In genomic region chr7:144316797-144317196, GRCm38 (mm10) we compare ENCODE assay signal across 10 mouse cellular contexts.
DNase-seq lines count a peak whose midpoint lies in the region; ATAC-seq lines count a peak whose summit lies in the region.
"Had no signal": no experiment of that assay in that cellular context is flagged by ENCODE, and none has a peak within 500 bp of the region (broad histone marks: within the 10 kb centered on the region; RNA-seq: fewer than 3 reads in every experiment).

No protein-coding gene starts in this region.

- H3K36me3 ChIP-seq in forebrain, embryonic 11.5 days (ENCODE audit: control insufficient read depth, insufficient read depth, low read length) = no peaks in the 10 kb centered on the region
- no peaks in the 10 kb centered on the region for H3K36me3 ChIP-seq in hindbrain, embryonic 15.5 days
- no peaks in the 10 kb centered on the region for H3K36me3 ChIP-seq in midbrain, embryonic 10.5 days
- H3K36me3 ChIP-seq: limb, embryonic 12.5 days had no signal

- H3K4me3 ChIP-seq in forebrain, embryonic 11.5 days (ENCODE audit: low read depth, low read length) = no peak overlapping the region
- H3K4me3 ChIP-seq in hindbrain, embryonic 15.5 days = no peak overlapping the region
- H3K4me3 ChIP-seq in midbrain, embryonic 10.5 days = no peak overlapping the region
- H3K4me3 ChIP-seq: limb, embryonic 12.5 days had no signal

- peak; percentile 51; the same call in 1 of the 2 replicates for ATAC-seq in forebrain, embryonic 11.5 days (replicated peaks; ENCODE audit: low FRiP score)
- ATAC-seq in hindbrain, embryonic 15.5 days (ENCODE audit: low FRiP score, low read depth) = peak; percentile 51
- ATAC-seq in cerebellum, adult (ENCODE audit: insufficient number of reproducible peaks, low FRiP score, low TSS enrichment) = no peak

- H3K27me3 ChIP-seq in forebrain, embryonic 11.5 days (ENCODE audit: control insufficient read depth, insufficient read depth, low read length) = no peaks in the 10 kb centered on the region
- H3K27me3 ChIP-seq in hindbrain, embryonic 15.5 days = no peaks in the 10 kb centered on the region
- no peaks in the 10 kb centered on the region for H3K27me3 ChIP-seq in midbrain, embryonic 10.5 days (ENCODE audit: low read depth, poor library complexity, severe bottlenecking)
- H3K27me3 ChIP-seq: limb, embryonic 12.5 days had no signal

- peak; percentile 66 for DNase-seq in forebrain, embryonic 11.5 days (ENCODE audit: low spot score)
- peak; percentile 44 for DNase-seq in midbrain, embryonic 10.5 days (ENCODE audit: low spot score)
- peak; percentile 82 for DNase-seq in right cerebral cortex, postnatal 25 days
- no peak for DNase-seq in adrenal gland, adult 8-10 months
- no peak for DNase-seq in heart, adult 9 months (ENCODE audit: low spot score in 2 of 2)
- DNase-seq: cerebellum, adult 8-10 months; heart, adult 11 months had no signal

- no peaks in the 10 kb centered on the region for H3K9me3 ChIP-seq in forebrain, embryonic 11.5 days (ENCODE audit: control insufficient read depth, low read length)
- no peaks in the 10 kb centered on the region for H3K9me3 ChIP-seq in hindbrain, embryonic 15.5 days
- no peaks in the 10 kb centered on the region for H3K9me3 ChIP-seq in midbrain, embryonic 10.5 days (replicated peaks)
- H3K9me3 ChIP-seq: limb, embryonic 12.5 days had no signal

- peaks cover 5% of the 10 kb centered on the region; the same call in 1 of the 2 replicates for H3K4me1 ChIP-seq in forebrain, embryonic 11.5 days (replicated peaks; ENCODE audit: control insufficient read depth, insufficient read depth, low read length)
- peaks cover 14% of the 10 kb centered on the region for H3K4me1 ChIP-seq in hindbrain, embryonic 15.5 days (replicated peaks)
- peaks cover 15% of the 10 kb centered on the region for H3K4me1 ChIP-seq in midbrain, embryonic 10.5 days

- 29% methylated on average over 10 of the region's 10 CpGs for WGBS in forebrain, embryonic 11.5 days
- 16% methylated on average over 10 of the region's 10 CpGs for WGBS in hindbrain, embryonic 15.5 days
- WGBS in midbrain, embryonic 10.5 days = 36% methylated on average over 10 of the region's 10 CpGs

- no peak overlapping the region for H3K4me2 ChIP-seq in forebrain, embryonic 11.5 days (ENCODE audit: low read depth, low read length, severe bottlenecking)
- no peak overlapping the region for H3K4me2 ChIP-seq in hindbrain, embryonic 15.5 days
- H3K4me2 ChIP-seq: limb, embryonic 12.5 days had no signal

- no peak overlapping the region for H3K9ac ChIP-seq in forebrain, embryonic 11.5 days (ENCODE audit: low read length)
- H3K9ac ChIP-seq in hindbrain, embryonic 15.5 days = no peak overlapping the region
- H3K9ac ChIP-seq: limb, embryonic 12.5 days had no signal

- H3K27ac ChIP-seq in forebrain, embryonic 11.5 days (ENCODE audit: low read depth, low read length) = no peak overlapping the region
- no peak overlapping the region for H3K27ac ChIP-seq in hindbrain, embryonic 15.5 days (replicated peaks)
- H3K27ac ChIP-seq in midbrain, embryonic 10.5 days (replicated peaks) = no peak overlapping the region
- H3K27ac ChIP-seq: limb, embryonic 12.5 days had no signal

Comparison
In these comparisons a context has a peak if more than half of its experiments do, and no peak if none do; other contexts are left out.
1. DNase-seq: peak in forebrain, embryonic 11.5 days (single experiment), midbrain, embryonic 10.5 days (single experiment) and right cerebral cortex, postnatal 25 days (single experiment); none in adrenal gland, adult 8-10 months (single experiment) and heart, adult 9 months (0 of 2).